ENCODE assay signal across 15 mouse cellular contexts in genomic region chr5:66328766-66329165, GRCm38 (mm10).
DNase-seq lines count a peak whose midpoint lies in the region; ATAC-seq lines count a peak whose summit lies in the region.
"Had no signal": no experiment of that assay in that cellular context is flagged by ENCODE, and none has a peak within 500 bp of the region (broad histone marks: within the 10 kb centered on the region; RNA-seq: fewer than 3 reads in every experiment).

No protein-coding gene starts in this region.

- no peaks in the 10 kb centered on the region for H3K27me3 ChIP-seq in forebrain, embryonic 14.5 days (replicated peaks; ENCODE audit: control insufficient read depth, insufficient read depth, low read length)
- H3K27me3 ChIP-seq in forebrain, embryonic 12.5 days, result no peaks in the 10 kb centered on the region
- no peaks in the 10 kb centered on the region for H3K27me3 ChIP-seq in kidney, embryonic 16.5 days (ENCODE audit: insufficient read depth, low read length)
- no peaks in the 10 kb centered on the region for H3K27me3 ChIP-seq in hindbrain, embryonic 14.5 days (ENCODE audit: control insufficient read depth, insufficient read depth, low read length)
- H3K27me3 ChIP-seq in midbrain, embryonic 14.5 days (ENCODE audit: control insufficient read depth, insufficient read depth, low read length), result no peaks in the 10 kb centered on the region

- WGBS in forebrain, embryonic 14.5 days, result 80% methylated on average over 7 of the region's 7 CpGs
- 85% methylated on average over 7 of the region's 7 CpGs for WGBS in forebrain, embryonic 12.5 days
- 75% methylated on average over 7 of the region's 7 CpGs for WGBS in kidney, embryonic 16.5 days
- WGBS in hindbrain, embryonic 14.5 days, result 72% methylated on average over 7 of the region's 7 CpGs
- WGBS in midbrain, embryonic 14.5 days, result 49% methylated on average over 7 of the region's 7 CpGs

- no peaks in the 10 kb centered on the region for H3K9me3 ChIP-seq in forebrain, embryonic 14.5 days (replicated peaks; ENCODE audit: control insufficient read depth, low read length)
- H3K9me3 ChIP-seq in forebrain, embryonic 12.5 days, result 0 out of 2 replicates have a peak, but pooled peaks cover 2% of the 10 kb centered on the region
- H3K9me3 ChIP-seq in kidney, embryonic 16.5 days (ENCODE audit: low read length), result no peaks in the 10 kb centered on the region
- H3K9me3 ChIP-seq in hindbrain, embryonic 14.5 days (ENCODE audit: control insufficient read depth, low read length), result no peaks in the 10 kb centered on the region
- H3K9me3 ChIP-seq in midbrain, embryonic 14.5 days (ENCODE audit: control insufficient read depth, low read length), result no peaks in the 10 kb centered on the region

- DNase-seq in forebrain, embryonic 14.5 days (ENCODE audit: low spot score), result no peak
- peak; percentile 18 to 59 for DNase-seq in kidney, postnatal 25 days
- no peak for DNase-seq in hindbrain, embryonic 14.5 days (ENCODE audit: low spot score)
- no peak for DNase-seq in midbrain, embryonic 14.5 days
- no peak for DNase-seq in adrenal gland, adult 18-20 months (ENCODE audit: low spot score in 2 of 2)
- DNase-seq: cerebellum, adult 8-10 months; gastrocnemius, adult 2 months; heart, adult 2 months; heart, postnatal 4 days; lung, postnatal 14 days; right cerebral cortex, adult 18-20 months had no signal

- no peak overlapping the region for H3K9ac ChIP-seq in forebrain, embryonic 14.5 days (ENCODE audit: low read length)
- H3K9ac ChIP-seq in forebrain, embryonic 12.5 days, result no peak overlapping the region
- H3K9ac ChIP-seq in kidney, embryonic 16.5 days (replicated peaks; ENCODE audit: low read length), result no peak overlapping the region
- H3K9ac ChIP-seq in hindbrain, embryonic 14.5 days, result peak overlapping the region; percentile 41; the same call in 1 of the 2 replicates
- 0 out of 2 replicates have a peak overlapping the region, but pooled peaks have one; percentile 32 for H3K9ac ChIP-seq in midbrain, embryonic 14.5 days (replicated peaks; ENCODE audit: low read length)

- peaks cover 10% of the 10 kb centered on the region; the same call in 1 of the 2 replicates for H3K4me1 ChIP-seq in forebrain, embryonic 14.5 days (ENCODE audit: control insufficient read depth, insufficient read depth, low read length)
- peaks cover 25% of the 10 kb centered on the region for H3K4me1 ChIP-seq in forebrain, embryonic 12.5 days
- peaks cover 12% of the 10 kb centered on the region; the same call in 1 of the 2 replicates for H3K4me1 ChIP-seq in kidney, embryonic 16.5 days (ENCODE audit: insufficient read depth, low read length)
- peaks cover 24% of the 10 kb centered on the region for H3K4me1 ChIP-seq in hindbrain, embryonic 14.5 days (replicated peaks; ENCODE audit: control insufficient read depth, insufficient read depth, low read length)
- peaks cover 24% of the 10 kb centered on the region for H3K4me1 ChIP-seq in midbrain, embryonic 14.5 days (ENCODE audit: control insufficient read depth, insufficient read depth, low read length)

- peak overlapping the region; percentile 75; the same call in 1 of the 2 replicates for H3K27ac ChIP-seq in forebrain, embryonic 14.5 days (ENCODE audit: low read depth, low read length)
- H3K27ac ChIP-seq in forebrain, embryonic 12.5 days, result no peak overlapping the region
- no peak overlapping the region for H3K27ac ChIP-seq in kidney, embryonic 16.5 days (ENCODE audit: low read length)
- H3K27ac ChIP-seq in hindbrain, embryonic 14.5 days, result peak overlapping the region; percentile 79; the same call in 1 of the 2 replicates
- peak overlapping the region; percentile 83 for H3K27ac ChIP-seq in midbrain, embryonic 14.5 days (replicated peaks; ENCODE audit: low read depth, low read length)
- H3K27ac ChIP-seq: gastrocnemius, adult 2 months; heart, adult 2 months had no signal

- peak overlapping the region; percentile 51; the same call in 1 of the 2 replicates for H3K4me2 ChIP-seq in forebrain, embryonic 14.5 days (ENCODE audit: low read length)
- H3K4me2 ChIP-seq in forebrain, embryonic 12.5 days, result no peak overlapping the region; the same call in 1 of the 2 replicates
- no peak overlapping the region for H3K4me2 ChIP-seq in kidney, embryonic 16.5 days (replicated peaks; ENCODE audit: low read depth, low read length)
- peak overlapping the region; percentile 41 for H3K4me2 ChIP-seq in hindbrain, embryonic 14.5 days (replicated peaks)
- H3K4me2 ChIP-seq in midbrain, embryonic 14.5 days (ENCODE audit: low read length), result peak overlapping the region; percentile 52

- no peaks in the 10 kb centered on the region for H3K36me3 ChIP-seq in forebrain, embryonic 14.5 days (ENCODE audit: control insufficient read depth, insufficient read depth, low read length)
- H3K36me3 ChIP-seq in forebrain, embryonic 12.5 days (replicated peaks), result no peaks in the 10 kb centered on the region; the same call in 1 of the 2 replicates
- H3K36me3 ChIP-seq in kidney, embryonic 16.5 days (ENCODE audit: insufficient read depth, low read length), result 0 out of 2 replicates have a peak, but pooled peaks cover 6% of the 10 kb centered on the region
- H3K36me3 ChIP-seq in hindbrain, embryonic 14.5 days (replicated peaks; ENCODE audit: control insufficient read depth, insufficient read depth), result no peaks in the 10 kb centered on the region
- H3K36me3 ChIP-seq in midbrain, embryonic 14.5 days (ENCODE audit: control insufficient read depth, insufficient read depth, low read length), result 0 out of 2 replicates have a peak, but pooled peaks cover 4% of the 10 kb centered on the region

- H3K4me3 ChIP-seq in forebrain, embryonic 14.5 days (ENCODE audit: low read depth, low read length), result no peak overlapping the region
- no peak overlapping the region for H3K4me3 ChIP-seq in forebrain, embryonic 12.5 days (replicated peaks)
- no peak overlapping the region for H3K4me3 ChIP-seq in kidney, embryonic 16.5 days (ENCODE audit: low read length)
- no peak overlapping the region for H3K4me3 ChIP-seq in hindbrain, embryonic 14.5 days (replicated peaks; ENCODE audit: low read length)
- 0 out of 2 replicates have a peak overlapping the region, but pooled peaks have one; percentile 7 for H3K4me3 ChIP-seq in midbrain, embryonic 14.5 days (replicated peaks; ENCODE audit: low read depth, low read length)
- H3K4me3 ChIP-seq: erythroblast, embryonic 14.5 days; gastrocnemius, adult 2 months; heart, adult 2 months had no signal

- no peak for ATAC-seq in forebrain, embryonic 14.5 days
- no peak for ATAC-seq in forebrain, embryonic 12.5 days (ENCODE audit: low FRiP score)
- ATAC-seq in kidney, embryonic 16.5 days (ENCODE audit: low FRiP score, low TSS enrichment), result no peak
- ATAC-seq in hindbrain, embryonic 14.5 days (ENCODE audit: low FRiP score), result no peak
- no peak for ATAC-seq in midbrain, embryonic 14.5 days (ENCODE audit: low FRiP score, low TSS enrichment)
- no peak for ATAC-seq in frontal cortex, adult (ENCODE audit: low TSS enrichment)

Comparison
In these comparisons a context has a peak if more than half of its experiments do, and no peak if none do; other contexts are left out.
1. H3K27ac ChIP-seq: peak in forebrain, embryonic 14.5 days (single experiment), hindbrain, embryonic 14.5 days (single experiment) and midbrain, embryonic 14.5 days (single experiment); none in forebrain, embryonic 12.5 days (single experiment) and kidney, embryonic 16.5 days (single experiment).
2. H3K4me2 ChIP-seq: peak in forebrain, embryonic 14.5 days (single experiment), hindbrain, embryonic 14.5 days (single experiment) and midbrain, embryonic 14.5 days (single experiment); none in forebrain, embryonic 12.5 days (single experiment) and kidney, embryonic 16.5 days (single experiment).
3. DNase-seq: peak in kidney, postnatal 25 days (2 of 2); none in forebrain, embryonic 14.5 days (single experiment), hindbrain, embryonic 14.5 days (single experiment), midbrain, embryonic 14.5 days (single experiment) and adrenal gland, adult 18-20 months (0 of 2).
4. H3K9ac ChIP-seq: peak in hindbrain, embryonic 14.5 days (single experiment) and midbrain, embryonic 14.5 days (single experiment); none in forebrain, embryonic 14.5 days (single experiment), forebrain, embryonic 12.5 days (single experiment) and kidney, embryonic 16.5 days (single experiment).